Mouse (Mus musculus): Measurements from ENCODE around the gene Olfr574. TPM values are rescaled to one million over a fixed set of nuclear protein-coding genes. Genes with fewer than 3 reads are reported as not detected.

Olfr574 gene
- polyA plus RNA-seq, 1 experiment, result not detected

DNA sequence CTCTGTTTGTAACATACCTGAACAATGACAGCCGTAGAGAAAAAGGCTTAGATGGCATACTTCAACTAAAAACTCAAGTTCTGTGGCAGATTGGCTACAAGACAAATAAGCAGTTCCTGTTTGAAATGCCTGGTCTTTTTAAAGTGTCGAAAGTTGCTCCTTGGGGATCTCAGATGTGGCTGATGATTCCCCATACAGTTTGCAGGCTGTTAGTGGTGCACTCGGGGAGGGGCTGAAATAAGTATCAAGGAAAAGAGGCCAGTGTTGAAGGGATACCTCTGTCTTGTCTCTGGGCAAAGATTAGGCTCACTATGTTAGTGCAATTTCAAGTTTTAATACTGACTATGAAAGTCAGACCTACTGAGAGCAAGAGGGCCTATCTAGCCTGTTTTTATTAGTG is 41.0 kb downstream of the Olfr574 start, which contains the start of gene Olfr578:
TSS of gene Olfr578 (minus strand) at position 101 of the 400 bp plus-strand sequence.
- Histone ChIP-seq H3K36me3 (ENCODE audit: control insufficient read depth, insufficient read depth, low read length) (no peaks in the 10 kb centered on the region), H3K27ac (ENCODE audit: control insufficient read depth, insufficient read depth, low read depth, low read length) (no peak within 1 kb of the TSS), H3K4me1 (ENCODE audit: control insufficient read depth, insufficient read depth, low read length) (no peaks in the 10 kb centered on the region), H3K4me3 (ENCODE audit: control insufficient read depth, low read depth, low read length) (no peak within 1 kb of the TSS), H3K27me3 (ENCODE audit: control insufficient read depth, insufficient read depth, low read length) (no peaks in the 10 kb centered on the region)
- TF ChIP-seq POLR2A (IDR thresholded peaks at IDR 0.05; ENCODE audit: control insufficient read depth, low read depth, low read length) (no peak), CTCF (IDR thresholded peaks at IDR 0.05; ENCODE audit: control insufficient read depth, insufficient read depth, insufficient replicate concordance, low read depth, low read length) (no peak)

Other genes with a start within 250 kb of the Olfr574 start
- gene Olfr558, start 246.3 kb upstream of the Olfr574 start, polyA plus RNA-seq (2012; rRNA removed), result 0.19 and 0.25 TPM in 2 replicates
- 0.25 and 0.47 TPM in 2 replicates for gene Olfr33, start 229.4 kb upstream of the Olfr574 start, polyA plus RNA-seq (2012; rRNA removed)
- not detected in 2 replicates for gene Olfr559, start 221.0 kb upstream of the Olfr574 start, polyA plus RNA-seq (2012; rRNA removed)
- gene Olfr560, start 189.1 kb upstream of the Olfr574 start, polyA plus RNA-seq (2012; rRNA removed), result not detected in 2 replicates
- gene Olfr78, start 189.0 kb upstream of the Olfr574 start, polyA plus RNA-seq (2012; rRNA removed), result 1.1 and 1.3 TPM in 2 replicates
- gene Olfr561, start 177.2 kb upstream of the Olfr574 start, polyA plus RNA-seq (2012; rRNA removed), result not detected in 2 replicates
- gene Olfr564, start 145.0 kb upstream of the Olfr574 start, polyA plus RNA-seq (2012; rRNA removed), result not detected in 2 replicates
- gene Olfr566, start 89.7 kb upstream of the Olfr574 start, polyA plus RNA-seq (2012; rRNA removed), result not detected in 2 replicates
- 0.26 and 0.59 TPM in 2 replicates for gene Olfr568, start 71.3 kb upstream of the Olfr574 start, polyA plus RNA-seq (2012; rRNA removed)
- gene Olfr569, start 57.6 kb upstream of the Olfr574 start, polyA plus RNA-seq (2012; rRNA removed), result not detected in 2 replicates
- gene Olfr570, start 53.9 kb upstream of the Olfr574 start, polyA plus RNA-seq (2012; rRNA removed), result 0.23 TPM in 1 of 2 replicates, not detected in the other
- not detected in 2 replicates for gene Olfr571, start 30.9 kb upstream of the Olfr574 start, polyA plus RNA-seq (2012; rRNA removed)
- not detected in 2 replicates for gene Olfr572, start 24.1 kb upstream of the Olfr574 start, polyA plus RNA-seq (2012; rRNA removed)
- gene Olfr573-ps1, start 5.9 kb upstream of the Olfr574 start, polyA plus RNA-seq (2012; rRNA removed), result not detected in 2 replicates
- gene Olfr575, start 10.3 kb downstream of the Olfr574 start, polyA plus RNA-seq (2012; rRNA removed), result not detected in 2 replicates
- not detected in 2 replicates for gene Olfr576, start 14.2 kb downstream of the Olfr574 start, polyA plus RNA-seq (2012; rRNA removed)
- gene Olfr577, start 27.5 kb downstream of the Olfr574 start, polyA plus RNA-seq (2012; rRNA removed), result not detected in 2 replicates
- not detected in 2 replicates for gene Olfr578, start 40.9 kb downstream of the Olfr574 start, polyA plus RNA-seq (2012; rRNA removed)
- not detected in 2 replicates for gene Olfr582, start 89.6 kb downstream of the Olfr574 start, polyA plus RNA-seq (2012; rRNA removed)
- not detected in 2 replicates for gene Olfr583, start 102.8 kb downstream of the Olfr574 start, polyA plus RNA-seq (2012; rRNA removed)
- gene Olfr584, start 133.4 kb downstream of the Olfr574 start, polyA plus RNA-seq (2012; rRNA removed), result not detected in 2 replicates
- gene Olfr585, start 149.3 kb downstream of the Olfr574 start, polyA plus RNA-seq (2012; rRNA removed), result not detected in 2 replicates
- not detected in 2 replicates for gene Olfr586, start 177.2 kb downstream of the Olfr574 start, polyA plus RNA-seq (2012; rRNA removed)
- gene Olfr588-ps1, start 192.4 kb downstream of the Olfr574 start, polyA plus RNA-seq (2012; rRNA removed), result not detected in 2 replicates
- not detected in 2 replicates for gene Olfr589, start 207.9 kb downstream of the Olfr574 start, polyA plus RNA-seq (2012; rRNA removed)
- gene Olfr591, start 229.9 kb downstream of the Olfr574 start, polyA plus RNA-seq (2012; rRNA removed), result not detected in 2 replicates
- not detected in 2 replicates for gene Olfr592, start 236.3 kb downstream of the Olfr574 start, polyA plus RNA-seq (2012; rRNA removed)

All from testis, adult 2 months (tissue).